Mouse (Mus musculus) heart, embryonic 13.5 days (tissue): ENCODE measurements around the gene Agpat4. TPM values are rescaled to one million over a fixed set of nuclear protein-coding genes. Genes with fewer than 3 reads are reported as not detected.
"Not testable (repeated sequence)": the region's sequence is repeated elsewhere in the genome, so short reads cannot be mapped to it uniquely, and the experiment has no call there.

Source experiments
- ATAC-seq: fragments of 200-750 bp; cut with Nextera tagmentation; 2 replicates; pipeline ENCODE4 v1.8.0; 2017; ENCODE audit warnings: moderate TSS enrichment; ENCODE audit not compliant: insufficient number of reproducible peaks, low FRiP score, low TSS enrichment; ENCODE audit errors: extremely low read depth
- H3K27ac ChIP-seq: fragments of 300-500 bp; sonication (generic); replicated peaks from 2 replicates; pipeline ENCODE4 v1.5.1; 2015; ENCODE audit warnings: moderate library complexity, mild to moderate bottlenecking, inconsistent platforms
- H3K27me3 ChIP-seq: fragments of 300-500 bp; sonication (generic); replicated peaks from 2 replicates; pipeline ENCODE4 v1.6.1; 2015; ENCODE audit warnings: mild to moderate bottlenecking, inconsistent platforms
- H3K36me3 ChIP-seq: fragments of 300-500 bp; sonication (generic); 2 replicates; pipeline ENCODE4 v1.6.1; 2015; ENCODE audit warnings: mild to moderate bottlenecking, inconsistent platforms
- H3K4me1 ChIP-seq: fragments of 300-500 bp; sonication (generic); 2 replicates; pipeline ENCODE4 v1.6.1; 2015; ENCODE audit warnings: inconsistent platforms
- H3K4me2 ChIP-seq: fragments of 300-500 bp; sonication (generic); 2 replicates; pipeline ENCODE4 v1.6.1; 2015; ENCODE audit warnings: inconsistent platforms, mild to moderate bottlenecking, moderate library complexity
- H3K4me3 ChIP-seq: fragments of 300-500 bp; sonication (generic); 2 replicates; pipeline ENCODE4 v1.5.1; 2015; ENCODE audit warnings: moderate library complexity, mild to moderate bottlenecking, inconsistent platforms
- H3K9ac ChIP-seq: fragments of 300-500 bp; sonication (generic); 2 replicates; pipeline ENCODE4 v1.6.1; 2015; ENCODE audit warnings: inconsistent platforms, mild to moderate bottlenecking, moderate library complexity
- H3K9me3 ChIP-seq: fragments of 300-500 bp; sonication (generic); 2 replicates; pipeline ENCODE4 v1.6.1; 2016; ENCODE audit warnings: inconsistent platforms
- WGBS: fragments of 180-500 bp; shearing (Covaris S2); methylation state at CpG from one replicate; pipeline ENCODE4 v1.1.7; 2015; ENCODE audit warnings: mixed read lengths; 5-methylcytosine and 5-hydroxymethylcytosine counted together
- polyA plus RNA-seq: library from polyadenylated mRNA; unstranded; fragments of >200 nt; fragmentation: Nextera tagmentation; extraction: Ambion mirVana; gene quantifications from 2 replicates; pipeline ENCODE4 v1.2.1, GENCODE M21; 2015

Agpat4 gene
- polyA plus RNA-seq, 1 experiment from 2014 or later: 16.9 TPM

GRCm38 (mm10) chr17:12122262-12122661, 3.8 kb downstream of the Agpat4 start:
- peak overlapping the region; percentile 96; the same call in 1 of the 2 replicates for H3K4me2 ChIP-seq

GRCm38 (mm10) chr17:12123168-12123567, 4.7 kb downstream of the Agpat4 start:
- H3K27me3 ChIP-seq: no peaks in the 10 kb centered on the region
- 27% methylated on average over 3 of the region's 3 CpGs for WGBS
- H3K4me1 ChIP-seq: peaks cover 32% of the 10 kb centered on the region
- peak overlapping the region; percentile 96 for H3K4me2 ChIP-seq
- H3K4me3 ChIP-seq: 0 out of 2 replicates have a peak overlapping the region, but pooled peaks have one; percentile 3
- no peak for ATAC-seq
- peaks cover 29% of the 10 kb centered on the region for H3K36me3 ChIP-seq
- H3K9ac ChIP-seq: no peak overlapping the region; the same call in 1 of the 2 replicates
- H3K9me3 ChIP-seq: peaks cover 6% of the 10 kb centered on the region; the same call in 1 of the 2 replicates
- 0 out of 2 replicates have a peak overlapping the region, but pooled peaks have one; percentile 5 for H3K27ac ChIP-seq

More at GRCm38 (mm10) chr17:12122262-12122661, 3.8 kb downstream of the Agpat4 start:
- H3K9me3 ChIP-seq, H3K9ac ChIP-seq, H3K27ac ChIP-seq, ATAC-seq, H3K27me3 ChIP-seq: not testable (repeated sequence)
- H3K4me3 ChIP-seq: peak overlapping the region; percentile 74; the same call in 1 of the 2 replicates
- H3K4me1 ChIP-seq: peaks cover 31% of the 10 kb centered on the region
- H3K36me3 ChIP-seq: peaks cover 29% of the 10 kb centered on the region
- 81% methylated on average over 9 of the region's 9 CpGs for WGBS

- H3K27me3 ChIP-seq: no peaks in the 10 kb centered on the region
- peaks cover 32% of the 10 kb centered on the region for H3K36me3 ChIP-seq
- no peak overlapping the region for H3K9ac ChIP-seq
- H3K4me3 ChIP-seq: no peak overlapping the region
- H3K4me2 ChIP-seq: no peak overlapping the region
- H3K27ac ChIP-seq: no peak overlapping the region
- no peak for ATAC-seq
- H3K9me3 ChIP-seq: peaks cover 6% of the 10 kb centered on the region; the same call in 1 of the 2 replicates
- H3K4me1 ChIP-seq: peaks cover 21% of the 10 kb centered on the region
- WGBS: 72% methylated on average over 4 of the region's 4 CpGs
Observed at GRCm38 (mm10) chr17:12127056-12127455, 8.6 kb downstream of the Agpat4 start.

GRCm38 (mm10) chr17:12128976-12129375, 10.5 kb downstream of the Agpat4 start:
- Histone ChIP-seq H3K36me3 (peaks cover 31% of the 10 kb centered on the region), H3K4me3 (no peak overlapping the region), H3K4me2 (no peak overlapping the region), H3K27me3 (no peaks in the 10 kb centered on the region), H3K4me1 (peaks cover 13% of the 10 kb centered on the region; the same call in 1 of the 2 replicates), H3K9ac (no peak overlapping the region), H3K9me3 (peaks cover 6% of the 10 kb centered on the region; the same call in 1 of the 2 replicates), H3K27ac (no peak overlapping the region)
- ATAC-seq: no peak
- WGBS: 74% methylated on average over 2 of the region's 2 CpGs

- WGBS: 78% methylated on average over 5 of the region's 5 CpGs
Observed at GRCm38 (mm10) chr17:12131171-12131570, 12.7 kb downstream of the Agpat4 start.

GRCm38 (mm10) chr17:12131581-12131980, 13.1 kb downstream of the Agpat4 start:
- ATAC-seq: no peak
- Histone ChIP-seq H3K4me2 (no peak overlapping the region), H3K4me3 (no peak overlapping the region), H3K9ac (no peak overlapping the region), H3K36me3 (peaks cover 11% of the 10 kb centered on the region; the same call in 1 of the 2 replicates), H3K27me3 (no peaks in the 10 kb centered on the region), H3K27ac (no peak overlapping the region), H3K4me1 (peaks cover 13% of the 10 kb centered on the region; the same call in 1 of the 2 replicates), H3K9me3 (no peaks in the 10 kb centered on the region)
- 88% methylated on average over 7 of the region's 7 CpGs for WGBS

More at GRCm38 (mm10) chr17:12131171-12131570, 12.7 kb downstream of the Agpat4 start:
- Histone ChIP-seq H3K4me2 (no peak overlapping the region), H3K4me3 (no peak overlapping the region), H3K27me3 (no peaks in the 10 kb centered on the region), H3K9me3 (no peaks in the 10 kb centered on the region), H3K9ac (no peak overlapping the region), H3K36me3 (peaks cover 14% of the 10 kb centered on the region), H3K27ac (no peak overlapping the region), H3K4me1 (peaks cover 13% of the 10 kb centered on the region; the same call in 1 of the 2 replicates)
- no peak for ATAC-seq

- Histone ChIP-seq H3K36me3 (peaks cover 10% of the 10 kb centered on the region; the same call in 1 of the 2 replicates), H3K27me3 (no peaks in the 10 kb centered on the region), H3K9me3 (no peaks in the 10 kb centered on the region), H3K4me2 (no peak overlapping the region), H3K4me1 (peaks cover 5% of the 10 kb centered on the region; the same call in 1 of the 2 replicates), H3K27ac (no peak overlapping the region), H3K9ac (no peak overlapping the region), H3K4me3 (no peak overlapping the region)
- WGBS: 91% methylated on average over 3 of the region's 3 CpGs
- no peak for ATAC-seq
Observed at GRCm38 (mm10) chr17:12132904-12133303, 14.4 kb downstream of the Agpat4 start.

- H3K9ac ChIP-seq: no peak overlapping the region
- H3K27me3 ChIP-seq: no peaks in the 10 kb centered on the region
- H3K4me3 ChIP-seq: no peak overlapping the region
- no peak overlapping the region for H3K4me2 ChIP-seq
- ATAC-seq: no peak
- H3K4me1 ChIP-seq: 0 out of 2 replicates have a peak, but pooled peaks cover 2% of the 10 kb centered on the region
- H3K27ac ChIP-seq: no peak overlapping the region
- H3K36me3 ChIP-seq: peaks cover 10% of the 10 kb centered on the region; the same call in 1 of the 2 replicates
- no peaks in the 10 kb centered on the region for H3K9me3 ChIP-seq
- WGBS: 88% methylated on average over 8 of the region's 8 CpGs
Observed at GRCm38 (mm10) chr17:12133985-12134384, 15.5 kb downstream of the Agpat4 start.

- no peak overlapping the region for H3K9ac ChIP-seq
- no peaks in the 10 kb centered on the region for H3K4me1 ChIP-seq
- peaks cover 17% of the 10 kb centered on the region; the same call in 1 of the 2 replicates for H3K36me3 ChIP-seq
- H3K9me3 ChIP-seq: no peaks in the 10 kb centered on the region
- 93% methylated on average over 12 of the region's 12 CpGs for WGBS
- ATAC-seq: no peak
- H3K27ac ChIP-seq: no peak overlapping the region
- H3K27me3 ChIP-seq: no peaks in the 10 kb centered on the region
- H3K4me2 ChIP-seq: no peak overlapping the region
- H3K4me3 ChIP-seq: no peak overlapping the region
Observed at GRCm38 (mm10) chr17:12134975-12135633, 16.6 kb downstream of the Agpat4 start.

GRCm38 (mm10) chr17:12138355-12138754, 19.9 kb downstream of the Agpat4 start:
- H3K27ac ChIP-seq: no peak overlapping the region
- H3K9me3 ChIP-seq: no peaks in the 10 kb centered on the region
- 96% methylated on average over 6 of the region's 6 CpGs for WGBS
- no peak overlapping the region for H3K9ac ChIP-seq
- no peak for ATAC-seq
- H3K27me3 ChIP-seq: no peaks in the 10 kb centered on the region
- H3K4me3 ChIP-seq: no peak overlapping the region
- no peaks in the 10 kb centered on the region for H3K4me1 ChIP-seq
- no peak overlapping the region for H3K4me2 ChIP-seq
- peaks cover 20% of the 10 kb centered on the region; the same call in 1 of the 2 replicates for H3K36me3 ChIP-seq

GRCm38 (mm10) chr17:12143948-12144364, 25.5 kb downstream of the Agpat4 start:
- no peaks in the 10 kb centered on the region for H3K9me3 ChIP-seq
- no peak overlapping the region for H3K9ac ChIP-seq
- WGBS: 76% methylated on average over 5 of the region's 5 CpGs
- no peak overlapping the region for H3K27ac ChIP-seq
- no peak overlapping the region for H3K4me3 ChIP-seq
- peaks cover 15% of the 10 kb centered on the region; the same call in 1 of the 2 replicates for H3K36me3 ChIP-seq
- H3K27me3 ChIP-seq: no peaks in the 10 kb centered on the region
- H3K4me2 ChIP-seq: no peak overlapping the region
- H3K4me1 ChIP-seq: peaks cover 15% of the 10 kb centered on the region
- no peak for ATAC-seq
